Mouse (Mus musculus) midbrain, embryonic 12.5 days (tissue): Measurements from ENCODE around the gene Ap2b1. TPM values are rescaled to one million over a fixed set of nuclear protein-coding genes. Genes with fewer than 3 reads are reported as not detected.
"Not testable (repeated sequence)": the region's sequence is repeated elsewhere in the genome, so short reads cannot be mapped to it uniquely, and the experiment has no call there.

Source experiments
- ATAC-seq: fragments of 200-750 bp; cut with Nextera tagmentation; 2 replicates; pipeline ENCODE4 v1.8.0; 2017; ENCODE audit warnings: low read depth, moderate TSS enrichment, moderate library complexity; ENCODE audit not compliant: low FRiP score
- H3K27ac ChIP-seq: fragments of 300-500 bp; sonication (generic); replicated peaks from 2 replicates; pipeline ENCODE4 v1.5.1; 2016; ENCODE audit warnings: mild to moderate bottlenecking
- H3K27me3 ChIP-seq: fragments of 300-500 bp; sonication (generic); 2 replicates; pipeline ENCODE4 v1.6.1; 2016; ENCODE audit warnings: mild to moderate bottlenecking
- H3K36me3 ChIP-seq: fragments of 300-500 bp; sonication (generic); 2 replicates; pipeline ENCODE4 v1.6.1; 2016
- H3K4me1 ChIP-seq: fragments of 300-500 bp; sonication (generic); 2 replicates; pipeline ENCODE4 v1.6.1; 2016
- H3K4me2 ChIP-seq: fragments of 300-500 bp; sonication (generic); replicated peaks from 2 replicates; pipeline ENCODE4 v1.6.1; 2016; ENCODE audit warnings: mild to moderate bottlenecking, moderate library complexity
- H3K4me3 ChIP-seq: fragments of 300-500 bp; sonication (generic); 2 replicates; pipeline ENCODE4 v1.5.1; 2016; ENCODE audit warnings: mild to moderate bottlenecking
- H3K9ac ChIP-seq: fragments of 300-500 bp; sonication (generic); replicated peaks from 2 replicates; pipeline ENCODE4 v1.6.1; 2016; ENCODE audit warnings: mild to moderate bottlenecking, moderate library complexity
- H3K9me3 ChIP-seq: fragments of 300-500 bp; sonication (generic); 2 replicates; pipeline ENCODE4 v1.6.1; 2016; ENCODE audit warnings: mild to moderate bottlenecking
- WGBS: fragments of 180-500 bp; shearing (Covaris S2); methylation state at CpG from one replicate; pipeline ENCODE4 v1.1.7; 2016; 5-methylcytosine and 5-hydroxymethylcytosine counted together
- polyA plus RNA-seq: library from polyadenylated mRNA; unstranded; fragments of >200 nt; fragmentation: Nextera tagmentation; extraction: Ambion mirVana; gene quantifications from 2 replicates; pipeline ENCODE4 v1.2.1, GENCODE M21; 2016

Gene Ap2b1
- polyA plus RNA-seq, 1 experiment from 2014 or later = 107 TPM

DNA sequence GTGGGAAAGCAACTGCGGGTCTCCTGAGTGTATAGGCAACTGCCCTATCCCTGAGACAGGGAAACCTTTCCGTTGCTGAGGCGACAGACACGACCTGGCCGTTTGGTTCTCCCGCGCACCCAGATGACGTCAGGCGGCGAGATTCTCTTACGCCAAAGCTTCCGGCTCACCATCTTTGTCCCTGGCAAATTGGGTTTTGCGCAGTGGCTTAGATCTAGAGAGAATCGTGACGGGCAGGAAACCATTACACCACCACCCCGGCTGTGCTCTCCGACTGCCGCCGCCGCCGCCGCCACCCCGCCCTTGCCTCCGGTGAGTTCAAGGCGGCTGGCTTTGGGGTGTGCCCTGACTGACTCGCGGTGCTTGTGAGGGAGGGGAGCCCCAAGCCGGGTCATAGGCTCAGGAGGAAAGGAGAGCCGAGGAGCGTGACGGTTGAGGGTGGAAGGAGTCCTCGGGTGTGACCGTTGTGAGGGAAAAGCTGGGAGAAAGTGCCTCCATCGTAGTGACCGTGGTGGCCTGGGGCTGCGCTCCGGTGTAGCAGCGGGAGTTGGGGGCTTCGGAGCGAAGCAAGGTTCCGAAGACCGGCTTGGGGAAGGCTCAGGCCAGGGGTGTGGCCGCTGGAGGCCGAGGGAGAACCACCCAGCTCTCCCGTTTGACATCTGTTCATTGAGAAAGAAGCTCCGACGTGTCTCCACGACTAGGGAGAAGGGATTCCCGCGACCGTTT is 3.9 kb downstream of the Ap2b1 start, which contains the start of gene Pex12:
TSS of gene Pex12 (minus strand) at position 61 of the 726 bp plus-strand sequence.
- whole genome bisulfite sequencing = under 1% methylated on average over 51 of the region's 51 CpGs
- ATAC-seq = peak; percentile 77
- peak within 1 kb of the TSS; percentile 92 for H3K9ac ChIP-seq
- peak within 1 kb of the TSS; percentile 75 for H3K4me3 ChIP-seq
- no peaks in the 10 kb centered on the region for H3K36me3 ChIP-seq
- peak within 1 kb of the TSS; percentile 69 for H3K4me2 ChIP-seq
- H3K9me3 ChIP-seq = no peaks in the 10 kb centered on the region
- H3K27ac ChIP-seq = peak within 1 kb of the TSS; percentile 93
- no peaks in the 10 kb centered on the region for H3K27me3 ChIP-seq
- H3K4me1 ChIP-seq = peaks cover 24% of the 10 kb centered on the region

DNA sequence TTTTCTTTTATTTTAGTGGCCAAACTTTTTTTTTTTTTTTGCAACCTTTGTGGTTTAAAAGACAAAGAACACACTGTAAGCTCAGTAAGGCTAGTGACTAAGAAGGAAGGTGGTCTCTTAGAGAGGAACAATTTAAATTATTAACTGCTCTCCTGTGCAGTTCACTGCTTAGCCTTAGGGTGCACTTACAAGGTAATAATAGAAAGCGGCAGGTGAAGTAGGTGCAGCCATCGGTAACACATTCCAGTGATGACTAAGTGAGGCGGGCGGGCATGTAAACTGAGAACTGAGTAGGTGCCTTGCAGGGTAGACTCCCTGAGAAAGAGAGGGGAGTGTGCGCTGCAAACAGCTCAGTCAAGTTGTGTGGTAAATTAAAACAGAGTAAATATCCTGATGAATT is 4.9 kb downstream of the Ap2b1 start:
- Histone ChIP-seq H3K36me3 (peaks cover 8% of the 10 kb centered on the region), H3K27ac (no peak overlapping the region), H3K9me3 (no peaks in the 10 kb centered on the region), H3K27me3 (no peaks in the 10 kb centered on the region), H3K4me2 (peak overlapping the region; percentile 69), H3K4me1 (peaks cover 18% of the 10 kb centered on the region), H3K4me3 (peak overlapping the region; percentile 75), H3K9ac (peak overlapping the region; percentile 92)
- ATAC-seq = no peak
- 70% methylated on average over 5 of the region's 5 CpGs for WGBS

DNA sequence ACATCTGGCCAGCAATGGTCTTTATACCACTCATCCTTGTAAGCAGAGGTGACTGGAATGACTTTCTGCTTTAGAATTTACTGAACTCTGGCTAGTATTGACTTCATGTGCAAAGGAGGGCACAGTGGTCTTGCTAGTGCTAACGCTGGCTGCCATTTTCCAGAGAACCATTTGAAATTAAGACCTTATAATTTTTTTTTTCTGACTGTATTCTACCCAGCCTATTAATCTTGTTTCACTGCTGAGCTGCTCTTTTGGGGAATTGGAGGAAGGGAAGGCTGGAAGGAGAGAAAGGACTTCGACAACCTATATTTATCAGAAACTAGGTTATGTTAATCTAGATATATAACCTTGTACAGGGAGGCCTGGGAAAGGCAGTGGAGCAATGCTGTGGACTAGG is 5.7 kb downstream of the Ap2b1 start:
- H3K27me3 ChIP-seq = no peaks in the 10 kb centered on the region
- WGBS = 93% methylated on average over 2 of the region's 2 CpGs
- no peak for ATAC-seq
- H3K27ac ChIP-seq = no peak overlapping the region
- H3K9ac ChIP-seq = no peak overlapping the region
- H3K4me2 ChIP-seq = peak overlapping the region; percentile 69; the same call in 1 of the 2 replicates
- no peak overlapping the region for H3K4me3 ChIP-seq
- peaks cover 18% of the 10 kb centered on the region for H3K4me1 ChIP-seq
- H3K9me3 ChIP-seq = no peaks in the 10 kb centered on the region
- H3K36me3 ChIP-seq = peaks cover 13% of the 10 kb centered on the region

DNA sequence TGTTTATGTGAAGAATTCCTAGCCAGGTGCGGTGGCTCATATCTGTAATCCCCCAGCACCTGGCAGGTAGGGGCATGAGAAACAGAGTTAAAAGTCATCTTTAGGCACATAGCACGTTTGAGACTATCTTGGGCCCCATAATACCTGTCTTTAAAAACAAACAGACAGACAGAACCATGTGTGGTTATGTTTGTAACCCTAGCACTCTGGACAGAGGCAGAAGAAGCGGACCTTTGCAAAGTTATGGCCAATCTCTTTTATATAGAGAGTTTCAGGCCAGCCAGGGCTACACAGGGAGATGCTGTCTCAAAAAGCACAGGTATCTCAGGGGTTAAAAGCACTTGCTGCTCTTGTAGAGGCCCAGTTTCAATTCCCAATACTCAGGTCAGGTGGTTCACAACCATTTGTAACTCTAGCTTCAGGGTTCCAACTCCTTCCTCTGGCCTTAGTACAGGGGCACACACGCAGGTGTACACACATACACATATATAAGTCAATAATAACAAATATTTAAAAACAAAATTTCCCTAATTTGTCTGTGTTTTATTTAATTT is 8.0 kb downstream of the Ap2b1 start:
- Histone ChIP-seq H3K9ac (no peak overlapping the region), H3K4me2 (no peak overlapping the region), H3K36me3 (peaks cover 15% of the 10 kb centered on the region), H3K4me3 (no peak overlapping the region), H3K27ac (no peak overlapping the region), H3K4me1 (peaks cover 18% of the 10 kb centered on the region), H3K27me3 (no peaks in the 10 kb centered on the region), H3K9me3 (no peaks in the 10 kb centered on the region)
- 80% methylated on average over 4 of the region's 4 CpGs for WGBS
- ATAC-seq = no peak

DNA sequence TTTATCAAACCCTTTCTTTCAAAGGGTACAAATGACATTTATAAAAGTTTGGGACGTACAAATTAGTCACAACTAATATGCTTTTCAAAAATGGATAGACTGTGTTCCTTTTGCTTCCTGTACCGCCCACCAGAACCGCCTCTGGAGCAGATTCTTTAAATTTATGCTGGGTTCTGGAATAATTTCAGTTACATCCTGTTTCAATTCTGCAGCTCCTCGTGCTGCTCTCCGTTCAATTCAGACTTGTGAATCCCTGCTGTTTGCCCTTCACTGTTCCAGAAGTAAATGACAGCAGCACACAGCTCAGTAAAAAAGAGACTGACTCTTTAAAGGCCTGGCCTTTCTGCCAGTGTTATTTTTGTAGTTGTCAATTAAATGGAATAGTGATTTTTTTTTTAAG is 13.6 kb downstream of the Ap2b1 start:
- peaks cover 51% of the 10 kb centered on the region for H3K36me3 ChIP-seq

DNA sequence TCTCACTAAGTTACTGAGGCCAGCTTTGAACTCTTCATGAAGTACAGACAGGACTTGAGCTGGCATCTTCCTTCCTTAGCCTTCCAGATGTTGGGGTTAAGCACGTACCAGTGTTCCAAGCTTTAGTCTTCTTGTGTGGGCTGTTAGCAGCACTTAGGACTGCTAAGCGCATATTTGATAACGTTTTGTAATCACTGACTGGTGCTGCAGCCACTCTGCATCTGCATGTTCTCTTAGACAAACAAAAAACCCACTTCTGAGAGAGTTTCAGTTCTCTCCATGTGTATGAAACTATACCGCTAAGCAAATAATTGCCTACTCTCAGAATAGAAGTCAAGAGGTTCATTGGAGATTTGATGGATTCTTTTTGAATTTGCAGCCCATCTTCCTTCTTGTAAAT is 20.2 kb downstream of the Ap2b1 start:
- 87% methylated on average over 4 of the region's 4 CpGs for WGBS
- Histone ChIP-seq H3K27ac (no peak overlapping the region), H3K4me1 (no peaks in the 10 kb centered on the region), H3K4me2 (no peak overlapping the region), H3K9ac (no peak overlapping the region), H3K9me3 (no peaks in the 10 kb centered on the region), H3K36me3 (peaks cover 72% of the 10 kb centered on the region), H3K4me3 (no peak overlapping the region), H3K27me3 (no peaks in the 10 kb centered on the region)
- ATAC-seq = no peak

More for the DNA sequence above, 13.6 kb downstream of the Ap2b1 start:
- H3K4me1 ChIP-seq = no peaks in the 10 kb centered on the region
- ATAC-seq = no peak
- 76% methylated on average over 5 of the region's 5 CpGs for WGBS
- no peak overlapping the region for H3K9ac ChIP-seq
- no peaks in the 10 kb centered on the region for H3K9me3 ChIP-seq
- no peak overlapping the region for H3K4me3 ChIP-seq
- no peak overlapping the region for H3K27ac ChIP-seq
- no peaks in the 10 kb centered on the region for H3K27me3 ChIP-seq
- no peak overlapping the region for H3K4me2 ChIP-seq

DNA sequence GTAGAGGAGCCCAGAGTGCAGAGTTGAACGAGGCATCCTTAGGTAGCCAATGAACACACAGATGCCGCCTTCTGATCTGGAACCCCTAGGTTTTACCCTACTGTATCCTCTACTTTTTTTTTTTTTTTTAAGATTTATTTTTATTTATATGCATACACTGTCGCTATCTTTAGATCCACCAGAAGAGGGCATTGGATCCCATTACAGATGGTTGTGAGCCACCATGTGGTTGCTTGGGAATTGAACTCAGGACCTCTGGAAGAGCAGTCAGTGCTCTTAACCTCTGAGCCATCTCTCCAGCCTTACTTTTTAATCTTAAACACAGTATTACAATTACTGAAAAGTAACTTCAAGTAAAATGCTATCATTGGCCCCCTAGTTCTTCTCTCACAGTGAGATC is 27.9 kb downstream of the Ap2b1 start:
- H3K4me1 ChIP-seq, H3K27me3 ChIP-seq, ATAC-seq, H3K27ac ChIP-seq, H3K9ac ChIP-seq, H3K9me3 ChIP-seq, H3K4me3 ChIP-seq, H3K4me2 ChIP-seq: not testable (repeated sequence)
- peaks cover 70% of the 10 kb centered on the region for H3K36me3 ChIP-seq
- WGBS = 83% methylated on average over 3 of the region's 3 CpGs

DNA sequence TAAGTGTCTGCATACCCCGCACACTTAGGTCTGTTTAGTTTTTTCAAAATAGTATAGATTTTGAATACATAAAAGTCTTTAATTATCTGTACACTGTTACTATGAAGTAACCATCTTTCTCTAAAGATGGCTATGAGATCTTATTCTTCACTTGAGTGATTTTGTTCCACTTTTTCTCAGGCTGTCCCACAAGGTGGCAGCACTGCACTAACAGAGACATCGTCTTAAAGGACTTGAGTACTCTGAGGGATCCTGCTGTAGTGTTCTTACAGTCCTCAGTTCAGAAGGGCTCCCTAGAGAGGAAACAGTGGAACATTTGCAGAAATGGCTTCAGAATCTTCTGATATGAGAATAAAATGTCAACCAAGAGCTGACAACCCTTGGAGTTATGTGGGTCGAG is 28.6 kb downstream of the Ap2b1 start:
- H3K4me1 ChIP-seq = no peaks in the 10 kb centered on the region
- H3K27me3 ChIP-seq = no peaks in the 10 kb centered on the region
- H3K9ac ChIP-seq = no peak overlapping the region
- H3K4me3 ChIP-seq = no peak overlapping the region
- ATAC-seq = no peak
- WGBS = 59% methylated on average over 3 of the region's 3 CpGs
- peaks cover 63% of the 10 kb centered on the region for H3K36me3 ChIP-seq
- H3K27ac ChIP-seq = no peak overlapping the region
- no peak overlapping the region for H3K4me2 ChIP-seq
- no peaks in the 10 kb centered on the region for H3K9me3 ChIP-seq

DNA sequence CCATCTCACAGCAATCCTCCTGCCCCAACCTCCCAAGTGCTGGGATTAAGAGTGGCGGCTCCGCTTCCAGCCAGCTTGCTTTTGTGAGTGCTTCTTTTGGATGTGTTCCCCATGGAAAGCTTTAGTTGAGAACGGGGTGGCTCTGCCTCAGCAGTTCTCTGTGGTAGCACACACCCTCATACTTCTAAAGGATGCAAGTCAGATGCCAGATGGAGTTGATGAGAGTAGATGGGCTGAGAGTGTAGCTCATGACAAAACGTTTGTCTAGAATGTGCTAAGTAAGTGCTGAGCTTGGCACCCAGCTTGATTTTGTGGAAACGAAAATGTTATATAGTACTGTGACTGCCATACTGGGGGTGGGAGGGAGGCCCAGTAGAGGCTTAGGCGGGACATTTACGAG is 37.0 kb downstream of the Ap2b1 start:
- H3K9me3 ChIP-seq = no peaks in the 10 kb centered on the region
- H3K27ac ChIP-seq = no peak overlapping the region
- H3K4me2 ChIP-seq = no peak overlapping the region
- WGBS = 88% methylated on average over 7 of the region's 7 CpGs
- ATAC-seq = no peak
- H3K4me3 ChIP-seq = no peak overlapping the region
- H3K36me3 ChIP-seq = peaks cover 66% of the 10 kb centered on the region
- H3K4me1 ChIP-seq = no peaks in the 10 kb centered on the region
- no peak overlapping the region for H3K9ac ChIP-seq
- no peaks in the 10 kb centered on the region for H3K27me3 ChIP-seq

DNA sequence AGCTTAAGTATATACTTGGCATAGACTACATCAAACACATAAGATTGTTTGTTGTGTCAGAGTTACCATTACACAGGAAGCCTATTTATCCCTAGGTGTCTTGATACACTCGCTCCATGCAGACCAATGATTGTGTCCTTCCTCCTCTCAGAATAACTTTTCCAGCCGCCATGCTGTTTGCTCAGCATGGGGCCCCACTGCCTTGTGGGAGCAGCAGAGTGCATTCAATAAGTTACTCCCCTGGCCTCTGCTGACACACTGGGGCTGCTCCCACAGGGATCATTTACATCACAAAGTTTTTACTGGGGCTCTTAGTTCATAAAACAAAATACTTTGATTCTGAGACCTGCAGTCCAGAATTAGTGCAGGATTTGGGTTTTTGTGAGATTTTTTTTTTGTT is 40.9 kb downstream of the Ap2b1 start:
- H3K4me3 ChIP-seq = no peak overlapping the region
- no peak overlapping the region for H3K4me2 ChIP-seq
- WGBS = 20% methylated on average over 2 of the region's 2 CpGs
- no peaks in the 10 kb centered on the region for H3K4me1 ChIP-seq
- H3K27me3 ChIP-seq = no peaks in the 10 kb centered on the region
- H3K27ac ChIP-seq = no peak overlapping the region
- no peak overlapping the region for H3K9ac ChIP-seq
- peaks cover 78% of the 10 kb centered on the region for H3K36me3 ChIP-seq
- H3K9me3 ChIP-seq = no peaks in the 10 kb centered on the region
- ATAC-seq = no peak

DNA sequence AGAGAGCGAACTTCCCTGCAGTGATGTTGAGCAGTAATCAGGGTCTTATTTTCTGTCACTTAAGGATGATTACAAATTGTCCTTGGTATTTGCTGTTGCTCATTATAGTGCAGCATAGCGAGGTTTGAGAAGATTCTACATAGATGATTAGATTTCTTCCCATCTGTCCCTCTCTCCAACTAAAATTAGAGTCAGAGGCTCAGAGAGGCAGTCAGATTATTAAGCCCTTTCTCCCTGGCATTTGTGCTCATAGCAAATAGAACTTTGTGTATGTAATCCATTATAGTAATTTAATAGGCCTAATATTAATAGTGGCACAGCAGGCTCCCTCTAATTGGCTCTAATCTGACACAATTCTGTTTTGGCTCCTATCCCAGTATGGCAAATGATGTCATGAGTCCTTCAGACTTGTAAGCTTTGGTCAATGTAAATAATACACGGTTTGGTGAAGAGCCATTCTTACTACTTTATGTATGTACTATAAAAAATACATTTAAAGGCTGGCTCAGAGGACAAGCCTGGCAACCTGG is 43.0 kb downstream of the Ap2b1 start:
- Histone ChIP-seq H3K9me3 (no peaks in the 10 kb centered on the region), H3K4me1 (no peaks in the 10 kb centered on the region), H3K36me3 (peaks cover 68% of the 10 kb centered on the region), H3K4me2 (no peak overlapping the region), H3K27ac (no peak overlapping the region), H3K27me3 (no peaks in the 10 kb centered on the region), H3K9ac (no peak overlapping the region), H3K4me3 (no peak overlapping the region)
- WGBS = 93% methylated on average over 3 of the region's 3 CpGs
- no peak for ATAC-seq

DNA sequence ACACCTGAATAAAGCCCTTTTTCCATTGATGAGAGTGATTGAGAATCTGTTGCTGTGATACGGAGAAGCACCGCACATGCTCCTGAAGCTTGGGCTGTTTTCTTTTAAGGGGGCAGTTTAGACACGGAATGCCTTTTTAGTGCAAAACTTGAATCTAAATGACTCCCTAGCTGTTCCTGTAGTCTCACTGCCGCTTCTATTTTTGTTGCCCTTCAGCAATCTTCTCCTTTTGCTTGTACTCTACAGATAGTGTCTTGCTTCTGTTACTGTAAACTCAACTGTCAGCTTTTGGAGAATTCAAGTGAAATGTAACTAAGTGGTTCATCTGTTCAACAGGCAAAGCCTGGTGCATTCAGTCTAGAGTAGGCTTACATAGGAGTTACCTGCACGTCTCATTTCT is 56.6 kb downstream of the Ap2b1 start:
- no peak overlapping the region for H3K27ac ChIP-seq
- WGBS = 87% methylated on average over 5 of the region's 5 CpGs
- no peak overlapping the region for H3K9ac ChIP-seq
- peaks cover 33% of the 10 kb centered on the region for H3K36me3 ChIP-seq
- H3K4me3 ChIP-seq = no peak overlapping the region
- ATAC-seq = no peak
- H3K9me3 ChIP-seq = no peaks in the 10 kb centered on the region
- no peaks in the 10 kb centered on the region for H3K27me3 ChIP-seq
- no peaks in the 10 kb centered on the region; the same call in 1 of the 2 replicates for H3K4me1 ChIP-seq
- H3K4me2 ChIP-seq = no peak overlapping the region
